Mouse (Mus musculus): Measurements from ENCODE around the gene Gorasp1.

The Gorasp1 gene

DNA sequence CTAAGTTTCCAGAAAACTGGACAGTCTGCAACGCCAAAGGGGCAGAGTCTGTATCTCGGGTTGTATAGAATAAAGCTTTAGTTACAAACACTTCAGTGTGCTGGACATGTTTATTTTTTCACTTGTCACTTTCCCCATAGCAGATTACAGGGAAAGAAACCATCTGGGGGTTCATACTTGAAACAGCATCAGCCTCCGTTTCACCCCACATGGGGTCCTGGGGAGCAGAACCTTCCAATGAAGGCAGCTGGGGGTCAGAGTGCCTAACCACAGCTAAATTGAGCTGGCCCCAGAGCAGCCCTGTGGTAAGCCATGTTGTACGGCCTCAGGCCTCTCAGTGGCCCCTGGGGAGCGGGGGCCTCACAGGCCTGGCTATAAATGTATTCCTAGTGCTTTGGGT lies 10.9 kb downstream of the Gorasp1 start:
- no peak for DNase-seq (ENCODE audit: low spot score in 2 of 2)

DNA sequence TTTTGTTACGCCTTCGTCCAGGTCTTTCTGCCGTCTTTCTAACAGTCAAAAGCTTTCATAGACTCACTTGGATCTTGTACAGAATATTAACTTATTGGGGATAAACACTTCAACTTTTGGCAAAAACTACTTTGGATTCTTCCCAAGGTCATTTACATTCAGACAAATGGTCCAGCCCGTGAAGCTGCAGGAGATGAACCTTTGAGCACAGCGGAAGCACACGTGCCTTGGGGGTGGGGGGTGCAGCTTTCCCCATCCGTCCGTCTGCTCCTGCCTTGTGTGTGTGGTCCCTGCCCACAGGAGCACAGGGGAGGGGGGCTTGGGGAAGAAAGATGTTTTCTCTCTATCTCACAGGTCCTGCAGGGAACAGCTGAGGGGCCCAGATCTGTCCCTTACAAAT lies 11.6 kb downstream of the Gorasp1 start:
- DNase-seq (ENCODE audit: low spot score in 2 of 2), result no peak

DNA sequence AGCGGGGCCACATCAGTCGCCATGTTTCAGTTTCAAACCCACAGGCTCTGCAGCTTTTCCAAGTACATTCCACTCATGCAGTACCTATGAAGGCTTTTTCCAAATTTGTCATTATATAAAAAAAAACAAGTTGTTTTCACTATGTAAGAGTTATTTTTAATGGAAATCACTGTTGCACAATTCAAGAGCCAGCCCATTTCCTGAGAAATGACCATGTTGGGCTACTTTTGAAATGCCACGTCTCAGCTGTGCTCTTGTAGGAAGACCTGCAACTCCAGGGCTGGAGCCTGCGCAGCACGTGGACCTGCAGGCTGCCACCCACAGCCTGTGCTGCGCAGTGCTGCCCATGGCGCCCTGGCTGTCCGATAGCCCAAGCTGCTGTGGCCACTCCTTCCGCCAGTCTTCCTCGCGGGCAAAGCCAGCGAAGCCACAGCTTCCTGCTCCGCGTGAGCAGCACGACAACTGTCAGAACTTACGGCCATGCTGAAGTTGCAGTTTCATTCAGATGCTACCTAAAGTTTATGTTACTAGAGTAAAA lies 12.2 kb downstream of the Gorasp1 start:
- no peak for DNase-seq (ENCODE audit: low spot score in 2 of 2)

DNA sequence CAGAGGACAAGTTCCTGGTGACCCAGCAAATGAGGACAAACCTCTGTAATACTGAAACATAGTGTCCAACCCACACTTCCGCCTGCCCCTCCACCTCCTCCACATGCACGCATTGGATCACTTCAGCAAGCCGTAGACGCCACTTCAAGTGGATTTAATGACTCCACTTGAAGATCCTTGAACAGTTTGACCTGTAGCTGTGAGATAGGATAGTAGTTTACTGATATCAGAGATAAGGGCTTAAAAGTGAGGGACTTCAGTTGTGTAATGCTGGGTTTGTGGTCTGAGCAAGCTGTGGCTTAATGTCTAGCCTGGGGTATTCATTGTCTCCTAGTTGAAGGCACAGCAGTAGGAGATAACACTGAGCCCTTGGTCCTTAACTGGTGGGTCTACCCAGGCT lies 13.9 kb downstream of the Gorasp1 start:
- no peak for DNase-seq (ENCODE audit: low spot score in 2 of 2)

DNA sequence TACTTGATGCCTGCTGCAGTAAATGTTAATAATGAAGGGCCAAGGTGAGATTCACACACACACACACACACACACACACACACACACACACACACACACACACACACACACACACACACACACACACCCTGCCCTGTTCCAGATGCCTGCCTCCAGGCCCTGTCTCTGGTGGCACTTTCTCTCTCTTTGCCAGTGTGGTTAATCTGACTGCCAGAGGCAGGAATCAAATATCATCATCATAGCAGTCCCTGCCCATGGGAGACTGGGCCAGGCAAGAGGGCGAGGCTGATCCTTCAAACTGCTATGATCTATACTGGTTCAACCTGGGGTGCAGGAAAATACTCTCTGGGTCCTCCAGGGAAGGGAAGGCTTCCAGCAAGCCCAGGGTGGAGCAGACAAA lies 17.5 kb downstream of the Gorasp1 start:
- no peak for DNase-seq (ENCODE audit: low spot score in 2 of 2)

DNA sequence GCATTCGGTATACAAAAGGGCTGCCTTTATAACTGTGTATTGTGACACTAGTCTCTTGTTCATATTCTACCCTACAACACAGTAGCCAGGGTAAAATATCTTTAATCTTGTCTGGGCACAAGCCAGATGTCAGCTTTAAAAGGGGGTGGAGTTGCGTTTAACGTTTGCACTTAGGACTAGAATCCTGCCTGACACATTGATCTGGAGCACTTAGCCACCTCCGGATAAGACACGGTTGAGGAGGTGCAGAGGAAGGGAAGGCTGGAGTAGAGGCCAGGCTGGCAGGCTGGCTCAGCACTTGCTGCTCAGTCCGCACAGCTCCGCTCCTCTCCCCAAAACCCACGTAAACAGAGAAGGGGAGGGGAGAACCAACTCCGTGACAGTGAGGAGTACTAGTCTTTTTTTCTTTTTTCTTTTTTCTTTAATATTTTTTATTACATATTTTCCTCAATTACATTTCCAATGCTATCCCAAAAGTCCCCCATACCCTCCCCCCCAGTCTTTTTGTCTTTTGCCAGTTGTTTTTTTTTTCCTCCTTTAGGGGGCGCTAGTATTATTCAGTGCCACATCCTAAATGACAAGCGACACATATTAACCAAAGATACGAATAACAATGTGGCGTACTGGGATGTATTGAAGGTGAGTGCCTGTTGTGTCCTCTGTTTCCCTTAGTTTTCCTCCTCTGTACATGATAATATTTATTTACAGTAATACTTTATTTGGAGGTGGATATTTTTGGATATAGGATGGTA lies 24.1 kb downstream of the Gorasp1 start:
- no peak for DNase-seq (ENCODE audit: low spot score in 2 of 2)

DNA sequence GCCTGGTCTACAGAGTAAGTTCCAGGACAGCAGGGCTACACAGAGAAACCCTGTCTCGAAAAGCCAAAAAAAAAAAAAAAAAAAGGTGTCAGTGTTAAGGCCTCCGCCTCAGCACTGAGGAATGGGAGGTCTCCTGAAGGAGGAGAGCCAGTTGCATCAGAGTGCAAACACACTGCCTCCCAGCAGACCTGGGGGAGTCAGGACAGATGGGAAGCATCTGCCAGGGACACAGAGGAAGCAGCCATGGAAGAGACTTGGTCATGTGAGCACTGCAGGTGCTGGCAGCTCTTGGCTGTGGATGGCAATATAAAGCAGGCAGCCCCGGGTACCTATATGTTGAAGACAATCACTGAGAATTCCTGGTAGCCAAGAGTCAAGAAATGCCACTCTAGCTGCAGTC lies 27.4 kb downstream of the Gorasp1 start:
- DNase-seq (ENCODE audit: low spot score in 2 of 2), result no peak

DNA sequence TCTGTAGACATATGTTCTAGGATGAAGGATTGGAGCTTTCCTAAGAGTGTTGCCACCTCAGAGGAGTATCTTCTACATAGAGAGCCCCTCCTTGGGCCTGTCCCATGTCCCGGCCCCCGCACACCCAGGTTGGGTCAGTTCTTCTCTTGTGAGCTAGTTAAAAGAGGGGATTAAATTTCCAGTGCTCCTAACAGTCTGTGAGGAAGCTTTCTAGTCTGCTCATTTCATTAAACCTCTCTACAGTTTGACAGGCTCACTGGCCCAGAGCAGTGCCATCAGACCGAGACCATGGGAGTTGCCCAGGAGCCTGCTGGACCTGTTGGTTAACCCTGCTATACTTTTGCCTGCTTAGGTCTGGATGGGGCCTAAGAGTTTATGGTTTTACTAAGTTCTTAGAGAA lies 28.7 kb downstream of the Gorasp1 start:
- DNase-seq (ENCODE audit: low spot score in 2 of 2), result no peak

DNA sequence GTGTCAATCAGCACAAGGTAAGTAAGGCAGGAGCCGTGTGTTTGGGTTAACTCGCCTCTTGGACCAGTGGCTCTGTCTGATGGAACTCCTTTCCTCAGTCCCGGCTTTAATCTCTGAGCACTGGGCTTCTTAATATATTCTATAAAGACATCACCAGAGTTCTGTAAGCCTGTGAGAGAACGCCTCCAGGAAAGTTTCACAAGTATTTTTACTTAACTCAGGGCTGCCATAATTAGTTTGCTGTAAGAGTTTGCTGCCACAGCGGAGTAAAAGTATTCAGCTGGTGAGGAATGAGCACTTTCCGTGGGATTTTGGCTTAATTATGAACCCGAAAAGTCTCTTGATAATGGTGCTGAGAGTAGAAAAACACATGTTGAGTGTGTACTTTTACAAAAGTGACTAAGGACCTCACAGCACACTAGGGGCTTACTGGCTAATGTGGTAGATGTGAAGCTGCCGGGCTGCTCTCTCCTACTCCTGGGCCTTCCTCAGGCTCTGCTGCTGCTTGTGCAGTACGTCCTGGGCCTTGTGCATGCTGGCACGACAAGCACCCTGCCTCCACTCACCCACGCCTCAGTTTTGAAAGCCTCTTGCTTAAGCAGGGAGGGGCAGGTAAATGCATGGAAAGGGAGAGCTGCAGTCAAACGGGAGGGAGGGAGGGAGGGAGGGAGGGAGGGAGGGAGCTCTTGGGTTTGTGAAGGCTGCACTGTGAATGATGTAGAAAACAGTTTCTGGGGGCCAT lies 34.8 kb downstream of the Gorasp1 start:
- no peak for DNase-seq (ENCODE audit: low spot score in 2 of 2)

DNA sequence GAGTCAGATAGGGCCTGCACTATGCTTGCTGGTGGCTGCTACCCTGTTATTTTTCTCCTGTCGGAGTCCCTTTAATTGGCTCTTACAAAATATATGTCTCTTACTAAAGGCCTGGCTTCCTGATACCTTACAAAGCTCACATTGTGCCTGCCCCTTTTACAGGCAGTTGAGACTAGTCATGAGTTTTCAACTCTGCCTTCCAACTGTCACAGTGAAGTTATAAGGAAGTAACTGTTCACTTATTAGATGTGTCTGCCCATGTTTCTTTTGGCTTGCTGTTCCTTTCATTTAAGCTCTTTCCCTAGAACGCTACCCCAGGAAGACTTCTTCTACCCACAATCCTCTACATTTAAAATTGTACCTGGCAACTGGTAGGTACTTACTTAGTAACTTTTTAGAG lies 37.9 kb downstream of the Gorasp1 start:
- DNase-seq (ENCODE audit: low spot score in 2 of 2), result no peak

DNA sequence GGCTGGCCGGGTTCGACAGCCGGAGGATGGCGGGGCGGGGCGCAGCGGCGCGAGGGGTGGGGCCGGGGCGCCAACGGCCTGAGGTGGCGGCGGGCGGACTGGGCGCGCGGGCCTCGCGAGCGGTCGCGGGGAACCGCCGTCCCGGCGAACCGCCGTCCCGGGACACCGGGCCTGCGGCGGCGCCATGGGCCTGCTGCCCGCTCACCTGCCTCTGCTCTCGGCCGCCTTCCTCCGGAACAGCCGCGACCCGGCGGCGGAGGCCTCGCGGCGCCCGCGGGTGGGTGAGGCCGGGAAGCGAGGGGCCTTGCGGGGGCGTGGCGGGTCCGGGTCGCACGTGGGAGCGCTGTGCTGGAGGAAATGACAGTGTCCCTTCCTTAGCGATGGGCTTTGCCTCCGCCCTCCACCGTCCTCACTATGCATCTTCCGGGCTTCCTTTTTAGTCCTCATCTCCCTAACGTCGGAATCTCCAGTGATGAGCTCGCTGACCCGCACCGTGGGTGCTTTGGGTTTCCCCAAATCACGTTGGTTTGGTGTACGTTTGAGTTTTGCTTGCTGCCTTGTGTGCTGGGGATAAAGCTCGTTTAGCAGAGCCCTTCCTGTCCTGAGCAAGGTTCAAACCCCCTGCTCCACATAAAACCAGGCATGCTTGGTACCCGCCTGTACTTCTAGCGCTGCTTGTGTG lies 42.2 kb downstream of the Gorasp1 start:
- DNase-seq (ENCODE audit: low spot score in 2 of 2), result peak in 1 of 2 experiments; percentile 30

DNA sequence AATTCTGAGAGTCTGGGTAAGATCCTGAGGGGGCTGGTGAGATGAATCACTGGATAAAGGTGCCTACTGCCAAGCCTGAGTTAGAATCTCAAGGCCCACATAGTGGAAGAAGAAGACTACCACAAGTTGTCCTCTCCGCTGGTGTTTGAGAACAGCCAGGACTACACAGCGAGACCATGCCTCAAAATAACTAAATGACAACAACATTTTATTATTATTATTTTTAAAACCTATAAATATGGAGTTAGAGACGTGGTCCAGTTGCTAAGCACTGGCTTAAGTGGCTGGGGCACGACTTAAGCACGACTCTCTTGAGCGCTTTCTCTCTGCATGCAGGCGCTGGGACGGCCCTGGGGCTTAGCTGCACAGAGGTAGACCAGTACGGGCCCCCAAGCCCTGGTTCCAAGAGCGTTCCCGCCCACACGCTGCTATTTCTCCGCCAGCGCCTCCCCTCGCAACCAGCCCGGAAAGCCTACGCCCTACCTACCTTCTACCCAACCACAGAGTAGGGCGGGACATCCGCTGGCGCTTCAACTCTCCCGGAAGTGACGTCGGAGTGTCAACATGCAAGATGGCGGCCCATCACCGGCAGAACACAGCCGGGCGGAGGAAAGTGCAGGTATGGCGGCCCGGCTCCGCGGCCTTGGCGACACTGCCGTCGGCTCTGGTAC lies 42.9 kb downstream of the Gorasp1 start, which contains the start of gene Wdr48:
TSS of gene Wdr48 (plus strand) at position 540 of the 671 bp plus-strand sequence.
- DNase-seq (ENCODE audit: low spot score in 2 of 2), result peak; percentile 92 to 96

DNA sequence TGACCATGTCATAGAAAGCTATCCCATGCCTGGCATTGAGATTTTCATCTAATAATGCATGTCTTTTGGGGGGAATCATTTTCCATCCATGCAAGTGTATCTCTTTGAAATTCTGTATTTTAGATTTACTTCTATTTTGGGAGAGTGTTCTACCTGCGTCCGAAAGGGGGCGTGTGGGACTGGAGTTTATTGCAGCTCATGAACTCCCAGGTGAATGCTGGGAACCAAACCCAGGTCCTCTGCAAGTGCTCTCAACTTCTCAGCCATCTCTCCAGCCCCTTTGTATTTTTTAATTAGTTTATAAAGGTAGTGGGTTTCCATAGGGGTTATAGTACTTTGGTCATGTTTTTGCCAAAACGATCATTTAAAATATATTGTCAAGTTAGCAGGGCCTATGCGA lies 43.5 kb downstream of the Gorasp1 start:
- DNase-seq (ENCODE audit: low spot score in 2 of 2), result no peak

DNA sequence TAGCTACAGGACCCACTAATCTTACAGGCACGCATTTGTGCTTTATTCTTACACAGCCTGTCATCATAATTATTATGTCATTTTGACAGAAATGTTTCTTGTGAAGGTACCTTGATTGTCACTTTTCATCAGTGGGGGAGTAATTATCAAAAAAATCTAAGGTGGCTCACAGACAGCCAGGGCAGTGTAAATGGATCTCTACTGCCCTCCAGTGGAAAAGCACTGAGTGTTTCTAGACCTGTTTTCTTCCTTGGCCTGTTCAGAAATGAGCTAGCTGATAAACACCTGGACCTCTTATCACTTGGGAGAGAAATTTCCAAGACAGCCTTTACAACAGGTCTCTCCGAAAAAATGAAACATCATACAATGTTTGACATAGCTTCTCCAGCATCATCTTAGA lies 46.7 kb downstream of the Gorasp1 start:
- DNase-seq (ENCODE audit: low spot score in 2 of 2), result no peak

DNA sequence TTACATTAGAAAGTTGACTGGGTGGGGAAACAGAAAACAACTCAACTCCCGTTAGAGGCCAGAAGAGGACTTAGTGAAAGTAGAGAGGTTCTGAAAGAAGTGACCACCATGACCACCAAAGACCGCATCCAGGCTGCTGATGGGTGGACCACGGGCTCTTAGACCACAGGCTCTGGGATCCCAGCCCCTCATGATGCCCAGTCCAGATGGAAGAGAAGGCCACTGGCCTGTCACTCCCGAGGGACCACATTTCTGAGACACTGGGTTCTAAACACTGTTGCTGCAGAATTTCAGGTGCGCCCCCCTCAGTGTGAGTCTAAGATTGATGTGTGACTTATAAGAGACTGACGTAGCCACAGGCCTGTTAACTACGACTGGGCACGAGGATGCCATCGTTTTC lies 47.9 kb downstream of the Gorasp1 start:
- DNase-seq (ENCODE audit: low spot score in 2 of 2), result no peak

DNA sequence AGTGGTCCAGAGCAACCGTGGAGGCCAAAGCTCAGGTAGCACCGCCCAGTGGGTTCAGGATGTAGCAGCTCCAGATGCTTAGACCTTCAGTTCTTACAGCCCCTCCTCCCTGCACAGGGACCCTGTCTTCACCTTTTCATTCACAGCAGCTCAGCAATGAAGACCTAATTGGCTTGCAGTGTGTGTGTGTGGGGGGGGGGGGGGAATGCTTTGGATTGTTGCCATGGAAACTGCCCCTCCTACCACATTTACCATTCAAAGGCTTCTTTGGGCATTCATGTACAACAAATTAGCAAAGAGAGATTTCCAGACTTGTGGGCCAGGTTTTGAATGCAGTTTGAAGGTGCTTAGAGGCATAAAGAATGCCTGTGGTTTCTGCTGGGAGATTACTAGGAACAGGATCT lies 48.5 kb downstream of the Gorasp1 start:
- no peak for DNase-seq (ENCODE audit: low spot score in 2 of 2)

DNA sequence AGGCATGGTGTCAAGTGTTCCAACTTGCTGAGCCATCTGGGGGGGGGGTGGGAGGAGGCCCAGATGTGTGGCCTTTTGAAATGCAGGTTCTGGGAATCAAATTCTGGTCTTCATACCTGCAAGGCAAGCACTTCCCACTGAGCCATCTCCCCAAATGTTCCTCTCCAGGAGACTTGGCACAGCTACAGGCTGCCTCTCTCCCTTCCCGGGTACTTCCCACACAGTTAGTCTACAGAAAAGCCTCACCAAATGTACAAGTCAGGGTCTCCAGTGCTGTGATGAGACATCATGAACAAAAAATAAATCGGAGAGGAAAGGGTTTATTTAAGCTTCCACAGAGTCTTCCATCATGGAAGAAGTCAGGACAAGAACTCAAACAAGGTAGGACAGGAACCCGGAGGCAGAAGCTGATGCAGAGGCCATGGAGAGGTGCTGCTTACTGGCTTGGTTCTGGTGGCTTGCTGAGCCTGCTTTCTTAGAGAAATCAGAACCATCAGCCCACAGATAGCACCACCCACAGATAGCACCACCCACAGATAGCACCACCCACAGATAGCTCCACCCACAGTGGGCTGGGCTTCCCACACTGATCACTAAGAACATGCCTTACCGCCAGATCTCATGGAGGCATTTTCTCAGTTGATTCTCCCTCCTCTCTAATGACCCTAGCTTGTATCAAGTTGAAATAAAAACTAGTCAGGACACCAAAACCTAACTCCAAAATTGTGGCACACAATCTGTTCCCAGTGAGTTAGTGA lies 50.0 kb downstream of the Gorasp1 start:
- DNase-seq (ENCODE audit: low spot score in 2 of 2), result no peak

All from urinary bladder, postnatal 36 days (tissue).